Mouse (Mus musculus) T-helper 1 cell (primary cell): ENCODE results near the gene Serinc2.
"Not testable (repeated sequence)": the region's sequence is repeated elsewhere in the genome, so short reads cannot be mapped to it uniquely, and the experiment has no call there.

ENCODE experiments used
- in situ Hi-C: fragments of 300-600 bp; cut with MboI, MseI; formaldehyde crosslinking; loops from one replicate; pipeline ENCODE4 v1.15.1; 2025; ENCODE audit warnings: high pct_unique_total_duplicates

The Serinc2 gene

GRCm38 (mm10) chr4:130266601-130267000, 12.4 kb downstream of the Serinc2 start:
- in situ Hi-C loops: no loop called here

GRCm38 (mm10) chr4:130264698-130265349, 14.2 kb downstream of the Serinc2 start:
- in situ Hi-C loops: no loop called here

GRCm38 (mm10) chr4:130264131-130264530, 14.9 kb downstream of the Serinc2 start:
- in situ Hi-C loops: no loop called here

GRCm38 (mm10) chr4:130260406-130260805, 18.6 kb downstream of the Serinc2 start:
- in situ Hi-C loops: no loop called here

GRCm38 (mm10) chr4:130252441-130253157, 26.4 kb downstream of the Serinc2 start:
- in situ Hi-C loops: no loop called here

GRCm38 (mm10) chr4:130251763-130252162, 27.2 kb downstream of the Serinc2 start:
- in situ Hi-C loops: no loop called here

- in situ Hi-C loops: no loop called here
These were observed 27.8 kb downstream of the Serinc2 start for GRCm38 (mm10) chr4:130251172-130251705.

- in situ Hi-C loops: no loop called here
These were observed 30.4 kb downstream of the Serinc2 start for GRCm38 (mm10) chr4:130248636-130249035.

GRCm38 (mm10) chr4:130246132-130246531, 32.9 kb downstream of the Serinc2 start:
- in situ Hi-C loops: no loop called here

- in situ Hi-C loops: no loop called here
These were observed 34.3 kb downstream of the Serinc2 start for GRCm38 (mm10) chr4:130244749-130245148.

GRCm38 (mm10) chr4:130243621-130244020, 35.4 kb downstream of the Serinc2 start:
- in situ Hi-C loops: not testable (repeated sequence)

GRCm38 (mm10) chr4:130242956-130243355, 36.0 kb downstream of the Serinc2 start:
- in situ Hi-C loops: no loop called here

GRCm38 (mm10) chr4:130240695-130241094, 38.3 kb downstream of the Serinc2 start:
- in situ Hi-C loops: no loop called here

- in situ Hi-C loops: no loop called here
These were observed 41.4 kb downstream of the Serinc2 start for GRCm38 (mm10) chr4:130237607-130238006.

- in situ Hi-C loops: no loop called here
These were observed 42.6 kb downstream of the Serinc2 start for GRCm38 (mm10) chr4:130236361-130236760.

GRCm38 (mm10) chr4:130224071-130224470, 54.9 kb downstream of the Serinc2 start:
- in situ Hi-C loops: no loop called here

GRCm38 (mm10) chr4:130222179-130222578, 56.8 kb downstream of the Serinc2 start, which contains the start of gene Gm853:
TSS of gene Gm853 (minus strand) at chr4:130222401.
- in situ Hi-C loops: no loop called here

- in situ Hi-C loops: no loop called here
These were observed 58.8 kb downstream of the Serinc2 start for GRCm38 (mm10) chr4:130220176-130220575.

- in situ Hi-C loops: no loop called here
These were observed 63.6 kb downstream of the Serinc2 start for GRCm38 (mm10) chr4:130215392-130215791.

GRCm38 (mm10) chr4:130213857-130214256, 65.1 kb downstream of the Serinc2 start:
- in situ Hi-C loops: no loop called here

GRCm38 (mm10) chr4:130213197-130213596, 65.8 kb downstream of the Serinc2 start:
- in situ Hi-C loops: no loop called here

- in situ Hi-C loops: no loop called here
These were observed 66.6 kb downstream of the Serinc2 start for GRCm38 (mm10) chr4:130212421-130212820.

- in situ Hi-C loops: no loop called here
These were observed 67.1 kb downstream of the Serinc2 start for GRCm38 (mm10) chr4:130211870-130212269.
